Mouse (Mus musculus) brain, embryonic 14.5 days (tissue): ENCODE measurements around the gene Spsb1.

Source experiments
- CTCF ChIP-seq: fragments of 200-500 bp; IDR thresholded peaks from 2 replicates; pipeline ENCODE4 v1.5.1; 2012; ENCODE audit warnings: inconsistent platforms, mild to moderate bottlenecking, moderate library complexity, borderline replicate concordance; ENCODE audit not compliant: insufficient read depth, insufficient read length; ENCODE audit errors: extremely low read depth
- POLR2A ChIP-seq: fragments of 200-500 bp; IDR thresholded peaks from 2 replicates; pipeline ENCODE4 v1.6.1; 2012; ENCODE audit warnings: mild to moderate bottlenecking, inconsistent platforms, borderline replicate concordance; ENCODE audit not compliant: poor library complexity, insufficient read depth, insufficient read length, severe bottlenecking; ENCODE audit errors: extremely low read depth

DNA sequence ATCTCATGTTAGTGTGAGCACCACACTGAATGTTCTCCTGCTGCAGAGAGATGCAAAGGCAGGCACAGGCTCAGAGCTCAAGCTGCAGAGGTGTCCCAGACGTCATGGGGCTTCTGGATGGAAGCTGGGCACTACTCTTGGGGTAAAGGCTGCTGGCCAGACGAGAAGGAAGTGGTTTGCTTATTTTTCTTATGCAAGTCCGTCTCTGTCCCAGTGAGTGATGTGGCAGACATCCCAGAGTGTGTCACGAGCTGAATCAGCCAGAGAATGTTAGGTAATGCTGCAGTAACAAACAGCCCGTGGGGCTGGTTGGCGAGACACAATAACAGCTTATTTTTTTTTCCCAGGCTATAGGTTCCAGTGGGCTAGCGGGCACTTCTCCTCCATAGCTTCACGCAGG is 96.3 kb downstream of the Spsb1 start:
- TF ChIP-seq CTCF = no peak
- TF ChIP-seq POLR2A = no peak
